ENCODE assay signal across 9 mouse cellular contexts in the genomic region with DNA sequence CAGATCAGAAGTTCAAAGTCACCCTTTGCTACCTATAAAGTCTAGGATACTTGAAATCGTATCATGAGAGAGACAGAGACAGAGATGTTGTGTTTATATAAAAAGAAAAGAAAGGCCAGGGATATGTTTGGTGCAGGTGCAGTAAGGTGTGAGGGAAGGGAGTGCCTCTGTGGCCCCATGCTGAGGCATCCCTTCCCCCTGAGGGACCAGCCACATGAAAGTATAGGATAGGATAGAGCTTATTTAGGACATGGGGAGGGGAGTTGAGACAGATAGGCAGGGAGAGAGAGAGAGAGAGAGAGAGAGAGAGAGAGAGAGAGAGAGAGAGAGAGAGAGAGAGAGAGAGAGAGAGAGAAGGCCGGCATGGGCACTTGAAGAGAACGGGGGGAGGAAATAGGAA.
DNase-seq lines count a peak whose midpoint lies in the region; ATAC-seq lines count a peak whose summit lies in the region.
"Had no signal": no experiment of that assay in that cellular context is flagged by ENCODE, and none has a peak within 500 bp of the region (broad histone marks: within the 10 kb centered on the region; RNA-seq: fewer than 3 reads in every experiment).

No protein-coding gene starts in this region.

- no peak for DNase-seq in kidney, postnatal 4 days
- DNase-seq in thymus, adult 18-20 months: no peak

- no peaks in the 10 kb centered on the region for H3K27me3 ChIP-seq in kidney, embryonic 16.5 days (ENCODE audit: insufficient read depth, low read length)
- H3K27me3 ChIP-seq in embryonic facial prominence, embryonic 15.5 days: peaks cover 7% of the 10 kb centered on the region; the same call in 1 of the 2 replicates
- no peaks in the 10 kb centered on the region for H3K27me3 ChIP-seq in hindbrain, embryonic 13.5 days
- no peaks in the 10 kb centered on the region for H3K27me3 ChIP-seq in midbrain, embryonic 15.5 days (replicated peaks)
- H3K27me3 ChIP-seq: intestine, embryonic 15.5 days had no signal

- peak overlapping the region; percentile 31 for H3K4me2 ChIP-seq in kidney, embryonic 16.5 days (replicated peaks; ENCODE audit: low read depth, low read length)
- H3K4me2 ChIP-seq in embryonic facial prominence, embryonic 15.5 days (replicated peaks): peak overlapping the region; percentile 19; the same call in 1 of the 2 replicates
- H3K4me2 ChIP-seq in hindbrain, embryonic 13.5 days: peak overlapping the region; percentile 36
- H3K4me2 ChIP-seq in midbrain, embryonic 15.5 days: peak overlapping the region; percentile 38

- WGBS in kidney, embryonic 16.5 days: 18% methylated on average over 3 of the region's 3 CpGs
- 14% methylated on average over 3 of the region's 3 CpGs for WGBS in embryonic facial prominence, embryonic 15.5 days
- 8% methylated on average over 3 of the region's 3 CpGs for WGBS in hindbrain, embryonic 13.5 days
- WGBS in midbrain, embryonic 15.5 days: 7% methylated on average over 3 of the region's 3 CpGs

- H3K27ac ChIP-seq in kidney, embryonic 16.5 days (ENCODE audit: low read length): no peak overlapping the region
- H3K27ac ChIP-seq in embryonic facial prominence, embryonic 15.5 days (replicated peaks): no peak overlapping the region
- peak overlapping the region; percentile 69 for H3K27ac ChIP-seq in hindbrain, embryonic 13.5 days
- peak overlapping the region; percentile 75 for H3K27ac ChIP-seq in midbrain, embryonic 15.5 days
- H3K27ac ChIP-seq: intestine, embryonic 15.5 days had no signal

- H3K4me3 ChIP-seq in kidney, embryonic 16.5 days (ENCODE audit: low read length): no peak overlapping the region
- H3K4me3 ChIP-seq in embryonic facial prominence, embryonic 15.5 days (replicated peaks): no peak overlapping the region
- no peak overlapping the region for H3K4me3 ChIP-seq in hindbrain, embryonic 13.5 days
- no peak overlapping the region for H3K4me3 ChIP-seq in midbrain, embryonic 15.5 days
- H3K4me3 ChIP-seq: intestine, embryonic 15.5 days had no signal

- no peaks in the 10 kb centered on the region for H3K36me3 ChIP-seq in kidney, embryonic 16.5 days (ENCODE audit: insufficient read depth, low read length)
- H3K36me3 ChIP-seq in embryonic facial prominence, embryonic 15.5 days: no peaks in the 10 kb centered on the region
- H3K36me3 ChIP-seq in hindbrain, embryonic 13.5 days: no peaks in the 10 kb centered on the region
- no peaks in the 10 kb centered on the region for H3K36me3 ChIP-seq in midbrain, embryonic 15.5 days (replicated peaks)
- H3K36me3 ChIP-seq: G1E; intestine, embryonic 15.5 days had no signal

- no peak overlapping the region for H3K9ac ChIP-seq in kidney, embryonic 16.5 days (replicated peaks; ENCODE audit: low read length)
- H3K9ac ChIP-seq in embryonic facial prominence, embryonic 15.5 days: no peak overlapping the region
- no peak overlapping the region for H3K9ac ChIP-seq in hindbrain, embryonic 13.5 days
- H3K9ac ChIP-seq in midbrain, embryonic 15.5 days: no peak overlapping the region
- H3K9ac ChIP-seq: intestine, embryonic 15.5 days had no signal

- peaks cover 48% of the 10 kb centered on the region for H3K4me1 ChIP-seq in kidney, embryonic 16.5 days (ENCODE audit: insufficient read depth, low read length)
- H3K4me1 ChIP-seq in embryonic facial prominence, embryonic 15.5 days: peaks cover 32% of the 10 kb centered on the region
- peaks cover 89% of the 10 kb centered on the region for H3K4me1 ChIP-seq in hindbrain, embryonic 13.5 days (replicated peaks)
- H3K4me1 ChIP-seq in midbrain, embryonic 15.5 days: peaks cover 85% of the 10 kb centered on the region

- H3K9me3 ChIP-seq in kidney, embryonic 16.5 days (ENCODE audit: low read length): no peaks in the 10 kb centered on the region
- no peaks in the 10 kb centered on the region for H3K9me3 ChIP-seq in embryonic facial prominence, embryonic 15.5 days (replicated peaks)
- H3K9me3 ChIP-seq in hindbrain, embryonic 13.5 days: no peaks in the 10 kb centered on the region
- no peaks in the 10 kb centered on the region for H3K9me3 ChIP-seq in midbrain, embryonic 15.5 days
- H3K9me3 ChIP-seq: intestine, embryonic 15.5 days had no signal

- ATAC-seq in kidney, embryonic 16.5 days (ENCODE audit: low FRiP score, low TSS enrichment): no peak
- ATAC-seq in embryonic facial prominence, embryonic 15.5 days (ENCODE audit: insufficient number of reproducible peaks, low FRiP score, low TSS enrichment, low read depth): no peak
- 0 out of 2 replicates have a peak, but pooled peaks have one; percentile 29 for ATAC-seq in hindbrain, embryonic 13.5 days (ENCODE audit: low FRiP score)
- no peak for ATAC-seq in midbrain, embryonic 15.5 days (replicated peaks)
- no peak for ATAC-seq in megakaryocyte, adult 5-6 weeks (ENCODE audit: poor library complexity, severe bottlenecking)
- ATAC-seq: intestine, embryonic 15.5 days had no signal

Comparison
In these comparisons a context has a peak if more than half of its experiments do, and no peak if none do; other contexts are left out.
1. H3K27ac ChIP-seq: peak in hindbrain, embryonic 13.5 days (single experiment) and midbrain, embryonic 15.5 days (single experiment); none in kidney, embryonic 16.5 days (single experiment) and embryonic facial prominence, embryonic 15.5 days (single experiment).
2. Peak in every context shown above with its lines, with median percentiles within 50 percentile points of each other: H3K4me2 ChIP-seq.